Mouse (Mus musculus): ENCODE measurements around the gene Pcdh7.

DNA sequence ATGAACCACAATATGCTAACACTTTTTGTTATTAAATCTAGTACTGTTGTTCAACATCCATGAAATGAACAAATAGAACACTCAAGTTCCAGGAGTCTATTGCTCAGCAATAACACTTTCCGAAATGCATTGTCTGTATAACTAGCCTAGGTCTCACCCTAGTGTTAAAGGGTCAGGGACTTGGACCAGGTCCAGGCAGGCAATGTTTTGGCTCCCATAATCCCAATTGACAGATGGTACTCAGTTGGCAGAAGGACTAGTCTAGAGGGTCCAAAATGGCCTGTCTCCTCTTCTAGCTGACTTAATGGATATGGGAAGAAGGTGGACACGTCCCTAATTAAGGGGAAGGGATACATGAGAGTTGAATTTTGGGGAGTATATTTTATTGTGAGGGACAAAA is 9.4 kb upstream of the Pcdh7 start:
- TF ChIP-seq CTCF (conservative IDR thresholded peaks at IDR 0.05; ENCODE audit: low read length) (no peak), POU5F1 (IDR thresholded peaks at IDR 0.05; ENCODE audit: borderline replicate concordance, low read length) (no peak)
